Mouse (Mus musculus) myocyte (in vitro differentiated cells): Measurements from ENCODE around the gene Kcnv2.

ENCODE experiments used
- CEBPB ChIP-seq: IDR thresholded peaks from 2 replicates; pipeline ENCODE4 v1.6.1; 2011; ENCODE audit warnings: mild to moderate bottlenecking, moderate library complexity; ENCODE audit not compliant: poor library complexity, insufficient read depth, severe bottlenecking
- MAX ChIP-seq: IDR thresholded peaks from one replicate; pipeline ENCODE4 v1.6.1; 2011; ENCODE audit warnings: low read depth, mild to moderate bottlenecking, control low read depth
- POLR2A ChIP-seq: IDR thresholded peaks from one replicate; pipeline ENCODE4 v1.6.1; 2011; ENCODE audit warnings: low read depth, mild to moderate bottlenecking, control low read depth, moderate library complexity; ENCODE audit not compliant: insufficient read length
- POLR2AphosphoS2 ChIP-seq: IDR thresholded peaks from one replicate; pipeline ENCODE4 v1.6.1; 2011; ENCODE audit warnings: low read depth, control low read depth; ENCODE audit not compliant: insufficient read length
- SRF ChIP-seq: IDR thresholded peaks from one replicate; pipeline ENCODE4 v1.6.1; 2011; ENCODE audit warnings: low read depth; ENCODE audit not compliant: control insufficient read depth, insufficient read length
- TCF12 ChIP-seq: IDR thresholded peaks from one replicate; pipeline ENCODE4 v1.6.1; 2011; ENCODE audit warnings: mild to moderate bottlenecking, control low read depth; ENCODE audit not compliant: poor library complexity, insufficient read depth, severe bottlenecking
- USF1 ChIP-seq: IDR thresholded peaks from one replicate; pipeline ENCODE4 v1.6.1; 2011; ENCODE audit warnings: low read depth, mild to moderate bottlenecking, control low read depth, moderate library complexity

DNA sequence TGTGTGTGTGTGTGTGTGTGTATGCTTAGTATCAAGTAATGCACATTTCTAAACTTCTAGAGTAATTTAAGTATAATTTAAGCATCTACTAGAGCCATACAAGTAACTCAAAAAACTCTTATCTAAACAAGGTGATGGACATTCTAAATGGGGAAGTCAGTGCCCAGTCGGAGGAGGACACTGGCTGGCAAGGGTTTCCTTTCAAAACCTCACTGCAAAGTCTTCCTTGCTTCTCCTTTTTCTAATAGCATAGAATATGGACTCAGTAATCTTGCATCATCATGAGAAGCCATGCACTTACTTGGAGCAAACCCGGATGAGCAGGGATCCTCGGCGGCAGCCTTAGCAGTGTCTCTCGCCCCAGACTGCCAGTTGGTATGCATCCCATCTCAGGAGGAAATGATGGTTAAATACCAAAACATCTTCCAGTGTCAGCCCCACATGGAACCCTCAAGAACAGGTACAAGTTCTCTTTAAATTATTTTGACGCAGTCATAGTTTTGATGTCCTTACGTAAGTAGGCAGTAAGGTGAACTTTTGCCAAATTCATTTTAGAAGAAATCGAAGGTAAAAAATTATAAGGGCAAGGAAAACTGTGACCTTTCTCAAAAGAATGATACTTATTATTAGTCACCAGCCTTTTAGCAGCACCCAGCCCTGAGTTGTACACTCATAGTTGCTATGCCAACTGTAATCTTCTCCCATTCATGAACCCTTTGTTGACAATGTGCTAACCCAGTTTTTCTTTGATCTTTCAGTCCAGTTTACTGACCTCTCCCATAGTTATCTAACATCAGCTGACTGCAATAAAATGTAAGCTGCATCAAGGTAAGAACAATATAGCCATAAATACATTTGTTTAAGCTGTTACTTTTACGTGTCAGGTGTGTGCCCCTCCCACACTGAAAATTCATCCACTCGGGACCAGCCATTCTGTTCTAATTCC, 5.8 kb upstream of the Kcnv2 start:
- TF ChIP-seq TCF12 (no peak), POLR2A (no peak), SRF (no peak), MAX (no peak), CEBPB (no peak), USF1 (no peak), POLR2AphosphoS2 (no peak)
